Mouse (Mus musculus) cerebellum, adult 11 months (tissue): ENCODE results near the gene Try10.
"Not testable (repeated sequence)": the region's sequence is repeated elsewhere in the genome, so short reads cannot be mapped to it uniquely, and the experiment has no call there.

Experiments
- DNase-seq: peaks from one replicate; pipeline ENCODE4 v3.0.0; 2022

Try10 gene

DNA sequence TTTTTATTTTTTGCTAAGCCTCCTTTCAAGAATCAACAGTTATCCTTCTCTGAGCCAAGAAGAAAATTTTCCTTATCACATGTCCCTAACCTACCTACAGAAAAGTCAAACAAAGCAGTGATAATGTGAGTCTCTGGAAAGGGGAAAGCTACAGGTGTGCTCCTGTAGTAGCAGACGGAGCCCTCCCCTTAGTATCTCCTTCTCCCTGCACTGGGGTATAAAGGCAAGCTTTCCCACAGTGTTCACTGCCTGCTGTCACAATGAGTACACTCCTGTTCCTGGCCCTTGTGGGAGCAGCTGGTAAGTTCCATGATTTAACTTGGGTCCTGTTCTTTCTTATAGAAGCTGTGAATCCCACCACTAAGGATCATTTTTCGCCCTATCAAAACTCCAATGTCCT, at the start of gene Try10:
Gene Try10, plus strand, starts transcription at position 174 of the 400 bp plus-strand sequence.
- DNase-seq = no peak

DNA sequence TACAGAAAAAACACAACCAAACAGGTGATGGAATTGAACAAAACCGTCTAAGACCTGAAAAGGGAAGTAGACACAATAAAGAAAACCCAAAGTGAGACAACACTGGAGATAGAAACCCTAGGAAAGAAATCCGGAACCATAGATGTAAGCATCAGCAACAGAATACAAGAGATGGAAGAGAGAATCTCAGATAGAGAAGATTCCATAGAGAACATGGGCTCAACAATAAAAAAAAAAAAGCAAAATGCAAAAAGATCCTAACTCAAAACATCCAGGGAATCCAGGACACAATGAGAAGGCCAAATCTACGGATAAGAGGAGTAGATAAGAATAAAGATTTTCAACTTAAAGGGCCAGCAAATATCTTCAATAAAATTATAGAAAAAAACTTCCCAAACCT, 37.2 kb upstream of the Try10 start, which contains the start of gene Try5:
Gene Try5, minus strand, starts transcription at position 101 of the 400 bp plus-strand sequence.
- DNase-seq = not testable (repeated sequence)

DNA sequence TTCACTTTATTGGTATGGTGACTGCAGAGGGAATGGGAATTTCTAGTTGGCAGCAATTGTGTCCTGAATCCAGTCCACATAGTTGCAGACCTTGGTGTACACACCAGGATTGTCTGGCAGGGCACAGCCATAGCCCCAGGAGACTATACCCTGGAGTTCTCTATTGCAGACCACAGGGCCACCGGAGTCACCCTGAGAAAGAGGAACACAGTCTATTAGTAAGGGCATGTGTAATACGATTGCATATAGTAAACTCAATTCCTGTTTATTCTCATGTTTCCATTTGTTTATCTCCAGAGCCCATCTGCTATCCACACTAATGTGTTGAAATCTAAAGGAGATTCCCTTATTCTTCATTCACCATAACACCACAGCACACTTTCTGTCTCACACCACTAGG, 19.9 kb downstream of the Try10 start:
- not testable (repeated sequence) for DNase-seq

DNA sequence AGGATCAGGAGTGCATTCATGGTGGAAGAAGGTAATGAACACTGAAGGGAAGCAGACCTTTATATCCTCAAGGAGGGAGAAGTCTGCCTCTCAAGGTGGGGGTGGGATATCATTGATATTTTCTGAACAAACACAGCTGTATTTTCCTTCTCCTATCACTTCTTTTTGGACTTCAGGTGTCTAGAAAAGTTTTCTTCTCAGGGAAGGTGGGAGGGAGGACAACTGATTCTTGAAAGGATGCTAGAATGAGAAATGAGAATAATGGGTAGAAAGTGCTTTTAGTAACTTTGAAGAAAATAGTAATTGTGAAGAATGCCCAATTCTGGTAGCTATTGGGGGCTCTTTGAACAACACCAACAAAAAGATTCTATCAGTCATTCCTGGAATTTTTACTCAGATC, 23.7 kb downstream of the Try10 start, which contains the start of gene Prss3:
Gene Prss3, minus strand, starts transcription at position 101 of the 400 bp plus-strand sequence.
- not testable (repeated sequence) for DNase-seq

DNA sequence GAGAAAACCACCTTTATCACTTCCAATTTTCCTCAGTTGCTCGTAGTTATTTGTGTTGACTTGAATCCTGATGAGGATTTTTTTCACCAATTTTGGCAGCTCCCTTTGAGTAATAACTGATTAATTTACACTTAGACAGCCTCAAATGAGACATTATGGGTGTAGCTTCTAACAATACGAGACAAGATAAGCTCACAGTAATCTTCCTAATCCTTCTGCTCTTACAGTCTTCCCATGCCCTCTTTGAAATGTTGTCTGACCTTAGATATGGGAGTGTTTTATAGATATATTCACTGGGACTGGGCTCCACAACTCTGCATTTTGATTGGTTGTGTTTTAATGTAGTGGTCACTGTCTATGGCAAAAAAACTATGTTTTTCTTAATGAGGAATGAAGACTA, 32.9 kb downstream of the Try10 start:
- DNase-seq = no peak

DNA sequence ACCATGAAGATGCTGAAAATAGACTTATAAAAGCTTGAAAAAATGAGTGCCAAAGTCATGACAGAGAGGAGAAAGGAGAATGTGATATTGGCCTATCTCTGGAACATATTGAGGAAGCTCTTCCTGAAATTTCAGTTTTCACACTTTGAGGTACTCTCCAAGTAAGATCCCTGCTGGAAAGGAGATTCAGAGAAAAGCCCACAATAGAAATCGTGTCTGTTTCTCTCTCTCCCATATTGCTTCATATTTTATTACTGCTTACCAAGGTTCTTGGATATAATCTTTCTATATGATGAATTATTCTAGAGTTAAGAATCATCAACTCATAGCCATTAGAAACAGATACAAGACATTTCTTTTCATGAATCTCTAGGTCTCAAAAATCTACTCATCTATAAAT, 37.7 kb downstream of the Try10 start:
- not testable (repeated sequence) for DNase-seq

DNA sequence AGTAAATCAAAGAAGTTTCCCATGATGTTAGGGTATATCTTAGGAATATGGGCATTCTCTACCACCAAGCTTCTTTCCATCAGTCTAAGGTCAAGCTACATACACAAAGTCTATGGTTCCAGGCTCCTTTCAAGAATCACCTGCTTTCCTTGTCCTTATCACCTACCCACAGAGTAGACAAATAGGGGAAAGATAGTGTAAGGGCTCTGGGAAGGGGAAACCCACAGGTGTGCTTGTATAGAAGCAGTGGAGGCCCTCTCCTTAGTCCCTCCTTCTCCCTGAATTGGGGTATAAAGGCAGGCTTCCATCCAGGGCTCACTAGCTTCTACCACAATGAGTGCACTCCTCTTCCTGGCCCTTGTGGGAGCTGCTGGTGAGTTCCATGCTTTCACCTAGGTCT, 38.2 kb downstream of the Try10 start, which contains the start of gene Gm5771:
Gene Gm5771, plus strand, starts transcription at position 301 of the 400 bp plus-strand sequence.
- DNase-seq = not testable (repeated sequence)
